ENCODE assay signal across 9 mouse cellular contexts in the genomic region with DNA sequence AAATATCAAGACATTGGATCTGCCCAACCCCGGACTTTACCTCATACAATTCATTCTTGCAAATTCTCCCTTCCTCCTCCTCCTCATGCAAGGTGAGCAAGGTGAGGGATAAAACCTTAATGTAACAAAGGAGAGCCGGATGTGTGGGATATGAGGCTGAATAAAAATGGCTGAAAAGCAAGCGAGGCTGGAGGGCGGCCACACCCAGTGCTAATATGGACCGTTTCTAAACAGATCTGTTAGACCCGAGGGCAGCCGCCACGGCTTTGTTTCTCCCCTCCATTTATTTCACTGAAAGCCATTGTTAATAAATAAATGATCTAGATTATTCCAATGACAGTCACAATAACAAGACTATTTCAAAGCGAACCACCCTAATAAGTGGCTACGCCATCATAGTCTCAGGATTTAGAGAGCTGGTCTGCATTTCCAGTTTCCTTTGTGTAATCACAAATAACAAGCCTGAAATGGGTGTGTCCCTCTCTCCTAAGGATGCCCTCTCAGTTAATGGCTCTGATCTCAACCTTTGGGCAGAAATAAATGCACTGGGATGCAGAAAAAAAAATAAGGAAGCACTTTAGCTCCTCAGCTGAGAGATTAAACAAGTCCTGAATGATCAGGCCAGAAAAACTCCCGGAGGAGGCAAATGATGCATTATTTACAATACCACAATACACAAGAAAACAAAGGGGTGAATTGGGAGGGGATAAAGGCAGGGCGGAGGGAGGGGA. TPM values are rescaled to one million over a fixed set of nuclear protein-coding genes. Genes with fewer than 3 reads are reported as not detected.
DNase-seq lines count a peak whose midpoint lies in the region; ATAC-seq lines count a peak whose summit lies in the region.
"Had no signal": no experiment of that assay in that cellular context is flagged by ENCODE, and none has a peak within 500 bp of the region (broad histone marks: within the 10 kb centered on the region; RNA-seq: fewer than 3 reads in every experiment).

No protein-coding gene starts in this region.

- 58% methylated on average over 12 of the region's 12 CpGs for WGBS in heart, embryonic 16.5 days
- WGBS in midbrain, embryonic 16.5 days = 11% methylated on average over 12 of the region's 12 CpGs

- peaks cover 24% of the 10 kb centered on the region for H3K27me3 ChIP-seq in heart, embryonic 16.5 days (ENCODE audit: control insufficient read depth, insufficient read depth, low read length)
- H3K27me3 ChIP-seq in midbrain, embryonic 16.5 days (ENCODE audit: control insufficient read depth, insufficient read depth, low read depth, low read length) = no peaks in the 10 kb centered on the region

- no peak overlapping the region; the same call in 1 of the 2 replicates for H3K9ac ChIP-seq in heart, embryonic 16.5 days (ENCODE audit: low read length)
- H3K9ac ChIP-seq in midbrain, embryonic 16.5 days (ENCODE audit: low read depth, low read length) = peak overlapping the region; percentile 99

- DNase-seq in layer of hippocampus, adult 9-10 months (ENCODE audit: low spot score) = peak; percentile 38
- no peak for DNase-seq in layer of hippocampus, adult 11-12 months (ENCODE audit: low spot score)
- peak; percentile 69 for DNase-seq in cerebellum, adult 9-10 months
- DNase-seq in urinary bladder, adult 2 months (ENCODE audit: low spot score) = no peak
- DNase-seq in testis, postnatal 10 days (ENCODE audit: low spot score) = no peak
- DNase-seq in left cerebral cortex, postnatal 10 days (ENCODE audit: extremely low spot score in 1 of 2, low spot score in 2 of 2) = no peak

- H3K27ac ChIP-seq in heart, embryonic 16.5 days (ENCODE audit: low read length) = no peak overlapping the region
- H3K27ac ChIP-seq in midbrain, embryonic 16.5 days (ENCODE audit: low read length) = peak overlapping the region; percentile 98

- H3K36me3 ChIP-seq in heart, embryonic 16.5 days (ENCODE audit: control insufficient read depth, insufficient read depth) = no peaks in the 10 kb centered on the region
- H3K36me3 ChIP-seq in midbrain, embryonic 16.5 days (ENCODE audit: control insufficient read depth, insufficient read depth, low read length) = no peaks in the 10 kb centered on the region

- H3K4me2 ChIP-seq in heart, embryonic 16.5 days (ENCODE audit: low read depth, low read length) = peak overlapping the region; percentile 92
- H3K4me2 ChIP-seq in midbrain, embryonic 16.5 days (ENCODE audit: low read length) = peak overlapping the region; percentile 76

- no peaks in the 10 kb centered on the region for H3K9me3 ChIP-seq in heart, embryonic 16.5 days (replicated peaks; ENCODE audit: control insufficient read depth, low read length)
- no peaks in the 10 kb centered on the region for H3K9me3 ChIP-seq in midbrain, embryonic 16.5 days (replicated peaks; ENCODE audit: control insufficient read depth, low read length, poor library complexity, severe bottlenecking)

- intact Hi-C loops in left cerebral cortex, postnatal 10 days (cut with DNase I) = loop anchor here (5.0 kb wide), 1 partner anchor 172 kb away; the partner anchor contains the start of gene Rtn1

- no peak for ATAC-seq in heart, embryonic 16.5 days (replicated peaks; ENCODE audit: extremely low read depth, insufficient read depth, low FRiP score)
- ATAC-seq in midbrain, embryonic 16.5 days = no peak

- peaks cover 8% of the 10 kb centered on the region for H3K4me1 ChIP-seq in heart, embryonic 16.5 days (ENCODE audit: control insufficient read depth, insufficient read depth, low read length)
- peaks cover 52% of the 10 kb centered on the region for H3K4me1 ChIP-seq in midbrain, embryonic 16.5 days (ENCODE audit: control insufficient read depth, insufficient read depth, low read length)

- peak overlapping the region; percentile 56 for H3K4me3 ChIP-seq in heart, embryonic 16.5 days (ENCODE audit: low read length)
- peak overlapping the region; percentile 82 for H3K4me3 ChIP-seq in midbrain, embryonic 16.5 days (ENCODE audit: low read depth, low read length)

RNA-seq across cellular contexts. Expression of gene Ccdc175, which starts 51.0 kb away (rescaled TPM):
- polyA plus RNA-seq in heart, embryonic 16.5 days (2015; fragmentation: Nextera tagmentation; extraction: Ambion mirVana) = not detected in 2 replicates
- not detected in 2 replicates for polyA plus RNA-seq in midbrain, embryonic 16.5 days (2015; fragmentation: Nextera tagmentation; extraction: Ambion mirVana)
- polyA plus RNA-seq in urinary bladder, adult 2 months (2012; rRNA removed) = not detected in 2 replicates
- total RNA-seq in left cerebral cortex, postnatal 10 days (2021) = not detected
- total RNA-seq: left cerebral cortex, postnatal 36 days had no signal

Comparison
In these comparisons a context has a peak if more than half of its experiments do, and no peak if none do; other contexts are left out.
1. DNase-seq: peak in layer of hippocampus, adult 9-10 months (single experiment) and cerebellum, adult 9-10 months (single experiment); none in layer of hippocampus, adult 11-12 months (single experiment), urinary bladder, adult 2 months (single experiment), testis, postnatal 10 days (single experiment) and left cerebral cortex, postnatal 10 days (0 of 2).